Mouse (Mus musculus): Measurements from ENCODE around the gene 2010111I01Rik.

GRCm38 (mm10) chr13:63188306-63188705 is 223.6 kb downstream of the 2010111I01Rik start:
- no peak for TF ChIP-seq POLR2A (IDR thresholded peaks at IDR 0.05; ENCODE audit: low read depth, low read length)
- TF ChIP-seq CTCF (IDR thresholded peaks at IDR 0.05; ENCODE audit: extremely low read depth, insufficient read depth, insufficient read length, insufficient replicate concordance), result no peak
